Mouse (Mus musculus): Measurements from ENCODE around the gene Slc30a9.

GRCm38 (mm10) chr5:67381690-67382089, 74.9 kb downstream of the Slc30a9 start:
- TF ChIP-seq GATA1 (IDR thresholded peaks at IDR 0.05; ENCODE audit: low read length) = no peak
- no peak for TF ChIP-seq TAL1 (IDR thresholded peaks at IDR 0.05; ENCODE audit: low read length)

Data from erythroblast, embryonic 14.5 days (primary cell).